Mouse (Mus musculus): ENCODE measurements at regions not wholly inside any gene's neighbourhood (a gene's known extent, or its start where the extent isn't known, plus 50 kb on each side); places are given as distances from the start of the nearest gene placed in this dataset.

GRCm38 (mm10) chr13:110673536-110673935 is 278.7 kb downstream of the Plk2 start:
- TF ChIP-seq POLR2A (IDR thresholded peaks at IDR 0.05; ENCODE audit: low read depth, low read length) (no peak), CTCF (conservative IDR thresholded peaks at IDR 0.05; ENCODE audit: insufficient read depth, insufficient read length, low read depth, low read length) (no peak)

All from kidney, adult 2 months (tissue).